Mouse (Mus musculus) cortical plate, adult 2 months (tissue): Measurements from ENCODE around the gene Dst.

Experiments
- CTCF ChIP-seq: fragments of 200-500 bp; IDR thresholded peaks from 2 replicates; pipeline ENCODE4 v1.5.1; 2011; ENCODE audit warnings: mild to moderate bottlenecking, control low read depth, low read length; ENCODE audit not compliant: insufficient read depth; ENCODE audit errors: extremely low read depth
- POLR2A ChIP-seq: fragments of 200-500 bp; IDR thresholded peaks from 2 replicates; pipeline ENCODE4 v1.6.1; 2011; ENCODE audit warnings: mild to moderate bottlenecking, low read length, control low read depth; ENCODE audit not compliant: insufficient read depth; ENCODE audit errors: extremely low read depth

DNA sequence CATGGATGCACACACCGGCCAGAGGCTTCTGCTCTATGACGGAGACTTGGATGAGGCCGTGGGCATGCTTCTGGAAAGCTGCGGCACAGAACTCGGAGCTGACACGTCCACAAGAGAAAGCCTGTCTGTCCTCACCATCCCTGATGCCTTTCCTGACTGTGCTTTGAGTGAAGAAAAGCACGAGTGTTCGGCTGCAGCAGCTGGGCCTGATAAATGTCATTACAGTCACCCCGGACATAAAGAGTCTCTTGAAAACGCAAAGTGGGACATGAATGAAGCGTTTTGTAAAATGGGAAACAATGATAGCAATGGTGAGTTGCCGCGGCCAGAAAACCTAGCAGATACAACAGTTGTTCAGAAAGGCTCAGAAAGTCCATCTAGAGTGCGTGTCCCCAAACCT lies 281.3 kb downstream of the Dst start:
- TF ChIP-seq CTCF (no peak), POLR2A (no peak)
